Mouse (Mus musculus) naive thymus-derived CD4-positive, alpha-beta T cell, adult 2 months (primary cell): ENCODE data around the gene Necab2.

Experiments used
- DNase-seq: peaks from one replicate; pipeline ENCODE4 v3.0.0-alpha.2; 2011; ENCODE audit warnings: low read depth

Gene Necab2

GRCm38 (mm10) chr8:119452919-119453318 lies 6.4 kb downstream of the Necab2 start:
- DNase-seq, result no peak

GRCm38 (mm10) chr8:119456045-119456444 lies 9.5 kb downstream of the Necab2 start:
- DNase-seq, result no peak

- DNase-seq, result no peak
These were observed 13.2 kb downstream of the Necab2 start for GRCm38 (mm10) chr8:119459724-119460123.

- no peak for DNase-seq
These were observed 14.8 kb downstream of the Necab2 start for GRCm38 (mm10) chr8:119461356-119461755.

GRCm38 (mm10) chr8:119463709-119464108 lies 17.2 kb downstream of the Necab2 start:
- DNase-seq, result no peak

- DNase-seq, result no peak
These were observed 19.6 kb downstream of the Necab2 start for GRCm38 (mm10) chr8:119466105-119466504.

GRCm38 (mm10) chr8:119466794-119467193 lies 20.3 kb downstream of the Necab2 start:
- no peak for DNase-seq

- DNase-seq, result no peak
These were observed 21.6 kb downstream of the Necab2 start for GRCm38 (mm10) chr8:119468091-119468490.

GRCm38 (mm10) chr8:119478684-119479083 lies 32.2 kb downstream of the Necab2 start:
- DNase-seq, result no peak

GRCm38 (mm10) chr8:119484145-119484896 lies 37.8 kb downstream of the Necab2 start:
- no peak for DNase-seq

GRCm38 (mm10) chr8:119487093-119487492 lies 40.6 kb downstream of the Necab2 start:
- no peak for DNase-seq

- peak; percentile 77 for DNase-seq
These were observed 50.3 kb downstream of the Necab2 start for GRCm38 (mm10) chr8:119496848-119497247.

- no peak for DNase-seq
These were observed 53.3 kb downstream of the Necab2 start for GRCm38 (mm10) chr8:119499836-119500235.

- no peak for DNase-seq
These were observed 55.1 kb downstream of the Necab2 start, which contains the start of gene Slc38a8 for GRCm38 (mm10) chr8:119501598-119501997. Slc38a8 (minus strand) TSS chr8:119501698.

- DNase-seq, result no peak
These were observed 55.6 kb downstream of the Necab2 start for GRCm38 (mm10) chr8:119502111-119502510.

- DNase-seq, result no peak
These were observed 56.8 kb downstream of the Necab2 start for GRCm38 (mm10) chr8:119503191-119503767.

GRCm38 (mm10) chr8:119505488-119505887 lies 59.0 kb downstream of the Necab2 start:
- no peak for DNase-seq

- no peak for DNase-seq
These were observed 59.6 kb downstream of the Necab2 start for GRCm38 (mm10) chr8:119506106-119506505.

GRCm38 (mm10) chr8:119510471-119510870 lies 64.0 kb downstream of the Necab2 start:
- no peak for DNase-seq

- no peak for DNase-seq
These were observed 65.2 kb downstream of the Necab2 start for GRCm38 (mm10) chr8:119511722-119512121.

GRCm38 (mm10) chr8:119513405-119513804 lies 66.9 kb downstream of the Necab2 start:
- no peak for DNase-seq

GRCm38 (mm10) chr8:119514940-119515339 lies 68.4 kb downstream of the Necab2 start:
- no peak for DNase-seq

GRCm38 (mm10) chr8:119515767-119516166 lies 69.2 kb downstream of the Necab2 start:
- DNase-seq, result no peak

- DNase-seq, result no peak
These were observed 70.2 kb downstream of the Necab2 start for GRCm38 (mm10) chr8:119516674-119517073.
